11 mouse cellular contexts compared by ENCODE assay signal in the genomic region with DNA sequence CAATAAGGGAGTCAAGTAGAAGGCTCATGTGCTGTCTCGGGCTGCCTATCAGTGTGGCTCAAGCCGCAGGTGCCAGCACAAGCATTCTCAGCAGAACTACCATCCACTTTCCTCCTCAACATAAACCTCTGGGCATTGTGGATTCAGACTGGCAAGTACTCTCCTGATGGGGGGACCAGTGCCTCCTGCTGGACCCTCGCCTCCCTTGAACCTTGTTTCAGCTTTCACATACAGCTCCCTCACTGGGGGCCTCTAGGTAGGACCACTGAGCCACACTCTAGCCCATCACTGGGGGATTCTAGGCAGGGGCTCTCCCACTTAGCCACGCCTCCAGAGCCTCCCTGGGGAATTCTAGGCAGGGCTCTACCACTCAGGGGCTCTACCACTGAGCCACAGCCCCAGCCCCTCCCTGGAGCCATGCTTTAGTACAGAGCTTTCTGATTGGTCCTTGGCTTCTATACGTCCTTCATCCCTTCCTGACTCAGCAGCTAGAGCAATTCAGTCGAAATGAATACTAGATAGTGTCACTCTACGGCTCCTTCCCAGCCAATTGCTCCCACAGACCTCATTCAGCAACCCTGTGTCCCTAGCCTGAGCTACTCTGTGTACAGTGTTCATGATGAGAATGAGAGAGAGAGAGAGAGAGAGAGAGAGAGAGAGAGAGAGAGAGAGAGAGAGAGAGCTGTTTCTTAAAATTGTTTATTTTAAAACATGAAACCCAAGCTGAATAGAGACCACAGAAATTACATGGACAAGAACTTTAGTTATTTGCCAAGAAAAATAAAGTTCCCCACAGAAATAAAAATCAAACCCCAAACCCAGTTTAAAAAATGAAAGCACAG. TPM values are rescaled to one million over a fixed set of nuclear protein-coding genes. Genes with fewer than 3 reads are reported as not detected.
DNase-seq lines count a peak whose midpoint lies in the region; ATAC-seq lines count a peak whose summit lies in the region.
"Had no signal": no experiment of that assay in that cellular context is flagged by ENCODE, and none has a peak within 500 bp of the region (broad histone marks: within the 10 kb centered on the region; RNA-seq: fewer than 3 reads in every experiment).

No protein-coding gene starts in this region.

- H3K9me3 ChIP-seq in lung, embryonic 16.5 days (ENCODE audit: control insufficient read depth, low read length), result no peaks in the 10 kb centered on the region
- no peaks in the 10 kb centered on the region for H3K9me3 ChIP-seq in embryonic facial prominence, embryonic 12.5 days
- no peaks in the 10 kb centered on the region for H3K9me3 ChIP-seq in hindbrain, embryonic 14.5 days (ENCODE audit: control insufficient read depth, low read length)
- H3K9me3 ChIP-seq in neural tube, embryonic 11.5 days (ENCODE audit: control insufficient read depth, low read length), result no peaks in the 10 kb centered on the region
- H3K9me3 ChIP-seq: heart, embryonic 13.5 days had no signal

- H3K4me2 ChIP-seq in lung, embryonic 16.5 days (ENCODE audit: low read depth, low read length), result no peak overlapping the region
- no peak overlapping the region for H3K4me2 ChIP-seq in embryonic facial prominence, embryonic 12.5 days (replicated peaks)
- H3K4me2 ChIP-seq in hindbrain, embryonic 14.5 days (replicated peaks), result no peak overlapping the region
- no peak overlapping the region for H3K4me2 ChIP-seq in neural tube, embryonic 11.5 days (ENCODE audit: low read depth)
- H3K4me2 ChIP-seq: heart, embryonic 13.5 days had no signal

- no peak overlapping the region for H3K27ac ChIP-seq in lung, embryonic 16.5 days (ENCODE audit: low read length)
- 0 out of 2 replicates have a peak overlapping the region, but pooled peaks have one; percentile 8 for H3K27ac ChIP-seq in embryonic facial prominence, embryonic 12.5 days
- H3K27ac ChIP-seq in hindbrain, embryonic 14.5 days, result peak overlapping the region; percentile 33; the same call in 1 of the 2 replicates
- H3K27ac ChIP-seq in neural tube, embryonic 11.5 days (ENCODE audit: low read depth, low read length), result no peak overlapping the region
- H3K27ac ChIP-seq: heart, embryonic 13.5 days had no signal

- H3K36me3 ChIP-seq in lung, embryonic 16.5 days (ENCODE audit: control insufficient read depth, insufficient read depth, low read length), result peaks cover 19% of the 10 kb centered on the region
- peaks cover 41% of the 10 kb centered on the region for H3K36me3 ChIP-seq in embryonic facial prominence, embryonic 12.5 days
- peaks cover 46% of the 10 kb centered on the region for H3K36me3 ChIP-seq in hindbrain, embryonic 14.5 days (replicated peaks; ENCODE audit: control insufficient read depth, insufficient read depth)
- peaks cover 23% of the 10 kb centered on the region for H3K36me3 ChIP-seq in neural tube, embryonic 11.5 days (ENCODE audit: control insufficient read depth, insufficient read depth, low read length)

- no peaks in the 10 kb centered on the region for H3K27me3 ChIP-seq in lung, embryonic 16.5 days (ENCODE audit: control insufficient read depth, insufficient read depth, low read depth, low read length)
- no peaks in the 10 kb centered on the region for H3K27me3 ChIP-seq in embryonic facial prominence, embryonic 12.5 days
- H3K27me3 ChIP-seq in hindbrain, embryonic 14.5 days (ENCODE audit: control insufficient read depth, insufficient read depth, low read length), result no peaks in the 10 kb centered on the region
- no peaks in the 10 kb centered on the region for H3K27me3 ChIP-seq in neural tube, embryonic 11.5 days (ENCODE audit: control insufficient read depth, insufficient read depth, low read length)
- H3K27me3 ChIP-seq: heart, embryonic 13.5 days had no signal

- ATAC-seq in lung, embryonic 16.5 days (ENCODE audit: low read depth), result 0 out of 2 replicates have a peak, but pooled peaks have one; percentile 3
- no peak for ATAC-seq in embryonic facial prominence, embryonic 12.5 days (ENCODE audit: insufficient number of reproducible peaks, insufficient read depth, low FRiP score, low TSS enrichment)
- peak; percentile 22 for ATAC-seq in hindbrain, embryonic 14.5 days (ENCODE audit: low FRiP score)
- peak; percentile 16 for ATAC-seq in neural tube, embryonic 11.5 days (ENCODE audit: insufficient read depth, low FRiP score, low TSS enrichment)
- no peak for ATAC-seq in monocyte, adult 5-6 weeks (replicated peaks; ENCODE audit: insufficient number of reproducible peaks, low FRiP score, low TSS enrichment, poor library complexity, severe bottlenecking)

- H3K9ac ChIP-seq in lung, embryonic 16.5 days (ENCODE audit: low read length), result no peak overlapping the region
- H3K9ac ChIP-seq in embryonic facial prominence, embryonic 12.5 days, result no peak overlapping the region
- no peak overlapping the region for H3K9ac ChIP-seq in hindbrain, embryonic 14.5 days
- H3K9ac ChIP-seq in neural tube, embryonic 11.5 days (ENCODE audit: low read length), result no peak overlapping the region
- H3K9ac ChIP-seq: heart, embryonic 13.5 days had no signal

- no peak overlapping the region for H3K4me3 ChIP-seq in lung, embryonic 16.5 days (ENCODE audit: low read length)
- H3K4me3 ChIP-seq in embryonic facial prominence, embryonic 12.5 days, result no peak overlapping the region
- H3K4me3 ChIP-seq in hindbrain, embryonic 14.5 days (replicated peaks; ENCODE audit: low read length), result no peak overlapping the region
- no peak overlapping the region for H3K4me3 ChIP-seq in neural tube, embryonic 11.5 days (ENCODE audit: low read depth, low read length)
- H3K4me3 ChIP-seq: heart, embryonic 13.5 days had no signal

- no peaks in the 10 kb centered on the region for H3K4me1 ChIP-seq in lung, embryonic 16.5 days (replicated peaks; ENCODE audit: control insufficient read depth, insufficient read depth, low read length)
- H3K4me1 ChIP-seq in embryonic facial prominence, embryonic 12.5 days, result 0 out of 2 replicates have a peak, but pooled peaks cover 8% of the 10 kb centered on the region
- no peaks in the 10 kb centered on the region for H3K4me1 ChIP-seq in hindbrain, embryonic 14.5 days (replicated peaks; ENCODE audit: control insufficient read depth, insufficient read depth, low read length)
- no peaks in the 10 kb centered on the region for H3K4me1 ChIP-seq in neural tube, embryonic 11.5 days (ENCODE audit: control insufficient read depth, insufficient read depth, low read length)

- 53% methylated on average over 7 of the region's 7 CpGs for WGBS in lung, embryonic 16.5 days
- 59% methylated on average over 7 of the region's 7 CpGs for WGBS in embryonic facial prominence, embryonic 12.5 days
- 54% methylated on average over 7 of the region's 7 CpGs for WGBS in hindbrain, embryonic 14.5 days
- WGBS in neural tube, embryonic 11.5 days, result 72% methylated on average over 7 of the region's 7 CpGs

- no peak for DNase-seq in lung, adult 18-20 months
- DNase-seq in hindbrain, embryonic 14.5 days (ENCODE audit: low spot score), result no peak
- DNase-seq in neural tube, embryonic 11.5 days (ENCODE audit: low spot score), result peak; percentile 50
- no peak for DNase-seq in ovary, postnatal 14 days (ENCODE audit: low spot score)
- no peak for DNase-seq in urinary bladder, adult 2 months (ENCODE audit: low spot score)
- DNase-seq: cerebellum, adult 8-10 months had no signal

RNA-seq across cellular contexts. Expression of a gene that starts 13.0 kb away (rescaled TPM):
- polyA plus RNA-seq in lung, embryonic 16.5 days (2015; fragmentation: Nextera tagmentation; extraction: Ambion mirVana), result 24.9 and 25.8 TPM in 2 replicates
- polyA plus RNA-seq in embryonic facial prominence, embryonic 12.5 days (2016; fragmentation: Nextera tagmentation; extraction: Ambion mirVana), result 14.0 and 14.2 TPM in 2 replicates
- 25.7 and 30.1 TPM in 2 replicates for polyA plus RNA-seq in hindbrain, embryonic 14.5 days (2014; fragmentation: Nextera tagmentation; extraction: Ambion mirVana)
- polyA plus RNA-seq in neural tube, embryonic 11.5 days (2014; fragmentation: Nextera tagmentation; extraction: Ambion mirVana), result 35.4 and 37.5 TPM in 2 replicates
- 274 to 469 TPM (median 297 TPM) in 3 replicates for total RNA-seq in monocyte, adult 5-6 weeks (2017)
- polyA plus RNA-seq in urinary bladder, adult 2 months (2012; rRNA removed), result 20.6 and 23.6 TPM in 2 replicates

RNA-seq across cellular contexts. Expression of a gene that starts 28.7 kb away (rescaled TPM):
- polyA plus RNA-seq in lung, embryonic 16.5 days (2015; fragmentation: Nextera tagmentation; extraction: Ambion mirVana), result 27.9 and 29.4 TPM in 2 replicates
- 60.6 and 62.6 TPM in 2 replicates for polyA plus RNA-seq in embryonic facial prominence, embryonic 12.5 days (2016; fragmentation: Nextera tagmentation; extraction: Ambion mirVana)
- polyA plus RNA-seq in hindbrain, embryonic 14.5 days (2014; fragmentation: Nextera tagmentation; extraction: Ambion mirVana), result 95.0 and 98.9 TPM in 2 replicates
- polyA plus RNA-seq in neural tube, embryonic 11.5 days (2014; fragmentation: Nextera tagmentation; extraction: Ambion mirVana), result 61.0 and 65.0 TPM in 2 replicates
- total RNA-seq in monocyte, adult 5-6 weeks (2017), result 12.6 to 29.2 TPM (median 15.6 TPM) in 3 replicates
- polyA plus RNA-seq in urinary bladder, adult 2 months (2012; rRNA removed), result 11.7 and 24.4 TPM in 2 replicates

RNA-seq across cellular contexts. Expression of a gene that starts 55.2 kb away (rescaled TPM):
- polyA plus RNA-seq in lung, embryonic 16.5 days (2015; fragmentation: Nextera tagmentation; extraction: Ambion mirVana), result 0.63 TPM in 1 of 2 replicates, not detected in the other
- polyA plus RNA-seq in embryonic facial prominence, embryonic 12.5 days (2016; fragmentation: Nextera tagmentation; extraction: Ambion mirVana), result 0.53 and 1.1 TPM in 2 replicates
- polyA plus RNA-seq in hindbrain, embryonic 14.5 days (2014; fragmentation: Nextera tagmentation; extraction: Ambion mirVana), result 0.61 TPM in 1 of 2 replicates, not detected in the other
- polyA plus RNA-seq in neural tube, embryonic 11.5 days (2014; fragmentation: Nextera tagmentation; extraction: Ambion mirVana), result not detected in 2 replicates
- total RNA-seq in monocyte, adult 5-6 weeks (2017), result not detected in 3 replicates
- not detected in 2 replicates for polyA plus RNA-seq in urinary bladder, adult 2 months (2012; rRNA removed)
- total RNA-seq: layer of hippocampus, postnatal 25 days had no signal
- polyA plus RNA-seq: heart, embryonic 13.5 days had no signal

Comparison
In these comparisons a context has a peak if more than half of its experiments do, and no peak if none do; other contexts are left out.
1. ATAC-seq: peak in lung, embryonic 16.5 days (single experiment), hindbrain, embryonic 14.5 days (single experiment) and neural tube, embryonic 11.5 days (single experiment); none in embryonic facial prominence, embryonic 12.5 days (single experiment) and monocyte, adult 5-6 weeks (single experiment).
2. H3K27ac ChIP-seq: peak in embryonic facial prominence, embryonic 12.5 days (single experiment) and hindbrain, embryonic 14.5 days (single experiment); none in lung, embryonic 16.5 days (single experiment) and neural tube, embryonic 11.5 days (single experiment).